Mouse (Mus musculus): Measurements from ENCODE around the gene Rtp2. TPM values are rescaled to one million over a fixed set of nuclear protein-coding genes. Genes with fewer than 3 reads are reported as not detected.

Gene Rtp2
- polyA plus RNA-seq, 1 experiment from 2014 or later, result 0.11 TPM

DNA sequence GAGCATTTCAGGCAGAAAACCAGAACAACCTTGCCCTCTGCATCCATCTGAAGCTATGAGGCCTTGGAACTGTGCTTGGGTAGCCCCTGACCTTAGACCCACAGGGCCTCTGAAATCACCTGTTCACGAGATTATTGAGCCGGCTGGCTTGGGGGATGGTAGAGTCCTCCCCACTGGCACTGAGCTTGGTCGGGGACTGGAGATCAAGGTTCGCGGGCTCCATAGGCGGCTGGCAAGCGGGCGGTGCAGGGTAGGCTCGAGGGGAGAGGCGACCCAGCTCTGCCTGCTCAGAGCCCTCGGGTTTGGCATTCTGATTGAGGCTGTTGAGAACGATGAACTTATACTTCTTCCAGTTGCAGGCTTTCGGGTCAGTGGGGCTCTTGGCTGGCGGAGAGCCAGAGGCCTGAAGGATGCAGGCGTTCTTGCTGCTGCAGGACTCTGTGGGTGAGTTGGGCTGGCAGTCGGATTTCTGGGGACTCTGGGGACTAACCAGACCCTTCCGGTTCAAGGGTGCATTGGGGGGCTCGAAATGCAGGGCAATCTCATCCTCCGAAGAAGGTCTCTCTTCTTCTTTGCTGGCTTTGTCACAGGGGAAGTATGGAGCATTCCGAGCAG lies 40.0 kb upstream of the Rtp2 start:
- no peaks in the 10 kb centered on the region for H3K9me3 ChIP-seq (ENCODE audit: control insufficient read depth, low read length)
- no peak overlapping the region for H3K27ac ChIP-seq (ENCODE audit: low read length)
- no peak overlapping the region for H3K4me3 ChIP-seq (replicated peaks; ENCODE audit: low read length)
- 80% methylated on average over 20 of the region's 20 CpGs for WGBS
- H3K4me2 ChIP-seq (ENCODE audit: low read length), result no peak overlapping the region
- no peak for ATAC-seq
- peaks cover 5% of the 10 kb centered on the region for H3K36me3 ChIP-seq (ENCODE audit: control insufficient read depth, insufficient read depth)
- no peaks in the 10 kb centered on the region for H3K4me1 ChIP-seq (replicated peaks; ENCODE audit: control insufficient read depth, insufficient read depth, low read length)
- H3K9ac ChIP-seq (replicated peaks; ENCODE audit: low read depth, low read length), result no peak overlapping the region
- H3K27me3 ChIP-seq (replicated peaks; ENCODE audit: control insufficient read depth, insufficient read depth, low read length), result no peaks in the 10 kb centered on the region

DNA sequence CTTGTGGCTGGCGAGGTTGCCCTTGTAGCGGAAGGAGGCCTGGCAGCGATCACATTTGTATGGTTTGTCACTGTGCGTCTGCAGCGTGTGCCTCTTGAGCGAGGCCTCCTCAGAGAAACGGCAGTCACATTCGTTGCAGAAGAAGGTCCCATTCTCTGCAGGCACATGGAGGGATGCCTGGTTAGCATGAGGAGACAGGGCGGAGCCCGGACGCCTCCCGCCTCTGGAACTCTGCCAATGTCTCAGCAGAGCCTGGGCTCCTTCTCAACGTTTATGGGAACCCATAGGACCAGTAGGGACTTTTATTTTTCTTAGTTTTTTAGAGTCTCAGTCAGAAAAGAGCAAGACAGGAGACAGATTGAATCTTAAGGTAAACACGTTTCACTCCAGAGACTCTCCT lies 37.7 kb upstream of the Rtp2 start:
- 67% methylated on average over 14 of the region's 14 CpGs for WGBS
- Histone ChIP-seq H3K9me3 (ENCODE audit: control insufficient read depth, low read length) (no peaks in the 10 kb centered on the region), H3K4me3 (replicated peaks; ENCODE audit: low read length) (no peak overlapping the region), H3K4me2 (ENCODE audit: low read length) (no peak overlapping the region), H3K27me3 (replicated peaks; ENCODE audit: control insufficient read depth, insufficient read depth, low read length) (no peaks in the 10 kb centered on the region), H3K9ac (replicated peaks; ENCODE audit: low read depth, low read length) (no peak overlapping the region), H3K4me1 (replicated peaks; ENCODE audit: control insufficient read depth, insufficient read depth, low read length) (no peaks in the 10 kb centered on the region), H3K36me3 (ENCODE audit: control insufficient read depth, insufficient read depth) (peaks cover 5% of the 10 kb centered on the region), H3K27ac (ENCODE audit: low read length) (no peak overlapping the region)
- ATAC-seq, result no peak

- Histone ChIP-seq H3K4me1 (replicated peaks; ENCODE audit: control insufficient read depth, insufficient read depth, low read length) (no peaks in the 10 kb centered on the region), H3K9me3 (ENCODE audit: control insufficient read depth, low read length) (no peaks in the 10 kb centered on the region), H3K4me3 (replicated peaks; ENCODE audit: low read length) (no peak overlapping the region), H3K4me2 (ENCODE audit: low read length) (no peak overlapping the region), H3K9ac (replicated peaks; ENCODE audit: low read depth, low read length) (no peak overlapping the region), H3K36me3 (ENCODE audit: control insufficient read depth, insufficient read depth) (peaks cover 5% of the 10 kb centered on the region), H3K27me3 (replicated peaks; ENCODE audit: control insufficient read depth, insufficient read depth, low read length) (no peaks in the 10 kb centered on the region), H3K27ac (ENCODE audit: low read length) (no peak overlapping the region)
- no peak for ATAC-seq
- WGBS, result 82% methylated on average over 4 of the region's 4 CpGs
These were observed 36.7 kb upstream of the Rtp2 start for GRCm38 (mm10) chr16:23968888-23969287.

GRCm38 (mm10) chr16:23967301-23967700 lies 35.1 kb upstream of the Rtp2 start:
- no peak for ATAC-seq
- 77% methylated on average over 7 of the region's 7 CpGs for WGBS
- Histone ChIP-seq H3K4me3 (replicated peaks; ENCODE audit: low read length) (no peak overlapping the region), H3K36me3 (ENCODE audit: control insufficient read depth, insufficient read depth) (peaks cover 5% of the 10 kb centered on the region), H3K4me1 (replicated peaks; ENCODE audit: control insufficient read depth, insufficient read depth, low read length) (no peaks in the 10 kb centered on the region), H3K27me3 (replicated peaks; ENCODE audit: control insufficient read depth, insufficient read depth, low read length) (no peaks in the 10 kb centered on the region), H3K9me3 (ENCODE audit: control insufficient read depth, low read length) (no peaks in the 10 kb centered on the region), H3K27ac (ENCODE audit: low read length) (no peak overlapping the region), H3K9ac (replicated peaks; ENCODE audit: low read depth, low read length) (no peak overlapping the region), H3K4me2 (ENCODE audit: low read length) (no peak overlapping the region)

GRCm38 (mm10) chr16:23966066-23966465 lies 33.9 kb upstream of the Rtp2 start:
- Histone ChIP-seq H3K4me3 (replicated peaks; ENCODE audit: low read length) (no peak overlapping the region), H3K27me3 (replicated peaks; ENCODE audit: control insufficient read depth, insufficient read depth, low read length) (no peaks in the 10 kb centered on the region), H3K4me1 (replicated peaks; ENCODE audit: control insufficient read depth, insufficient read depth, low read length) (no peaks in the 10 kb centered on the region), H3K9me3 (ENCODE audit: control insufficient read depth, low read length) (no peaks in the 10 kb centered on the region), H3K27ac (ENCODE audit: low read length) (no peak overlapping the region), H3K4me2 (ENCODE audit: low read length) (no peak overlapping the region), H3K9ac (replicated peaks; ENCODE audit: low read depth, low read length) (no peak overlapping the region), H3K36me3 (ENCODE audit: control insufficient read depth, insufficient read depth) (peaks cover 5% of the 10 kb centered on the region)
- 92% methylated on average over 14 of the region's 14 CpGs for WGBS
- ATAC-seq, result no peak

- no peak overlapping the region for H3K4me3 ChIP-seq (replicated peaks; ENCODE audit: low read length)
- H3K9ac ChIP-seq (replicated peaks; ENCODE audit: low read depth, low read length), result no peak overlapping the region
- H3K4me2 ChIP-seq (ENCODE audit: low read length), result no peak overlapping the region
- no peak overlapping the region for H3K27ac ChIP-seq (ENCODE audit: low read length)
- no peaks in the 10 kb centered on the region for H3K9me3 ChIP-seq (ENCODE audit: control insufficient read depth, low read length)
- peaks cover 5% of the 10 kb centered on the region for H3K36me3 ChIP-seq (ENCODE audit: control insufficient read depth, insufficient read depth)
- WGBS, result 71% methylated on average over 14 of the region's 14 CpGs
- no peaks in the 10 kb centered on the region for H3K27me3 ChIP-seq (replicated peaks; ENCODE audit: control insufficient read depth, insufficient read depth, low read length)
- H3K4me1 ChIP-seq (replicated peaks; ENCODE audit: control insufficient read depth, insufficient read depth, low read length), result no peaks in the 10 kb centered on the region
- ATAC-seq, result no peak
These were observed 32.6 kb upstream of the Rtp2 start for GRCm38 (mm10) chr16:23964706-23965367.

DNA sequence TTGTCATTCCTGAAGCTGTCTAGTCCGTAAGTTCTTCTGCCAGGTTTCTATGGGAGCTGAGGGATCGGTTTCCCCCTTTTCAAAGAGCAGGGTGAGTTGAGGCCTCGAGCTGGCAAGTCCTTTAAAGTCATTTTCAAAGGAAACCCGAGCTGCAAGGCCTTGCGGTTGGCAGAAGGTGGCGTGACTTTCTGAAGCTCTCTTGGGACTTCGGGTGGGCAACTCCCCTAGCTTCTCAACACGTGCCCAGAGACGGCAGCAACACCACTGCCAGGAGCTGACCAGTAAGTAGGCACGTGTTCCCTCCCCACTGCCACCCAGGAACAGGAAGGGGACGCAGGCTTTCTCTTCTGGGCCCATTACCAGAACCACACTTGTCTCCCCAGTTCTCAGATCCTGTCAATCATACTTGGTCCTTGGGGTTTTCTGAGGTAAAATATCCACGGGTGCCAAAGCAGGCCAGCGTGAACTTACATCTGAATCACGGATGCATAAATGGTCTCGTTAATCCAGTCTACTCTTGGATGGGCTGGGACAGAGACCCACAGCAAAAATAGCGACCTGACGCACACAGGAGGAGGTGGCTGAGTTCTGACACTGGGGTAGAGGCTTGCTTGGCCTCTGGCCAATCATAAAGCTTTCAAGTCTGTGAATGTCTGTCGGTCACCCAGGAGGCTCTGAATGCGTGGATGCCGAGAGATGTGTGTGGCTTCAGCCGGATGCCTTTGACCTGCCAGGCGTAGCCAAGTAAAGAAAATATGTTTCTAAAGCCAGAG lies 31.9 kb upstream of the Rtp2 start:
- ATAC-seq, result peak; percentile 29; the same call in 1 of the 2 replicates
- no peak overlapping the region for H3K4me2 ChIP-seq (ENCODE audit: low read length)
- WGBS, result 41% methylated on average over 22 of the region's 22 CpGs
- no peaks in the 10 kb centered on the region for H3K4me1 ChIP-seq (replicated peaks; ENCODE audit: control insufficient read depth, insufficient read depth, low read length)
- no peak overlapping the region for H3K27ac ChIP-seq (ENCODE audit: low read length)
- no peak overlapping the region for H3K4me3 ChIP-seq (replicated peaks; ENCODE audit: low read length)
- no peak overlapping the region for H3K9ac ChIP-seq (replicated peaks; ENCODE audit: low read depth, low read length)
- no peaks in the 10 kb centered on the region for H3K27me3 ChIP-seq (replicated peaks; ENCODE audit: control insufficient read depth, insufficient read depth, low read length)
- H3K9me3 ChIP-seq (ENCODE audit: control insufficient read depth, low read length), result no peaks in the 10 kb centered on the region
- peaks cover 5% of the 10 kb centered on the region for H3K36me3 ChIP-seq (ENCODE audit: control insufficient read depth, insufficient read depth)

DNA sequence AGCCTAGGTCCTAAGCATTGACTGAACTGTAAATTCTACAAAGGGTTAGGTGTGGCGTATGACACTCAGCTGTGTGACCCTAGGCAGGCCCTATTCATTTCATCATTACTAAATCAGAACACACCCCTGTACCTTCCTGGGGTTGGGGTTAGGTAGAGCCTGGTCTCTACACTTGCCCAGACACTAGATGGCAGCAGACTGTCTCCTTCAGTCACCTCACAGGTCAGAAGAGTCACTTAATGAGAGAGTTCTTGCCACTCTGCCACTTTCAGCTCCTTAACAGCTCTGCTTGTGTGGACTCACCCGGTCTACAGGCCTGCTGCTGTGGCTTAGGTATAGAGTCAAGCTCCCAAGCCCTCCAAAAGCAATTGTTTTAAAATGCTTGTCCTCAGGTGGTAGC lies 30.2 kb upstream of the Rtp2 start:
- H3K4me3 ChIP-seq (replicated peaks; ENCODE audit: low read length), result no peak overlapping the region
- ATAC-seq, result no peak
- no peak overlapping the region for H3K9ac ChIP-seq (replicated peaks; ENCODE audit: low read depth, low read length)
- H3K27me3 ChIP-seq (replicated peaks; ENCODE audit: control insufficient read depth, insufficient read depth, low read length), result no peaks in the 10 kb centered on the region
- 80% methylated on average over 2 of the region's 2 CpGs for WGBS
- no peak overlapping the region for H3K4me2 ChIP-seq (ENCODE audit: low read length)
- H3K4me1 ChIP-seq (replicated peaks; ENCODE audit: control insufficient read depth, insufficient read depth, low read length), result no peaks in the 10 kb centered on the region
- no peaks in the 10 kb centered on the region for H3K9me3 ChIP-seq (ENCODE audit: control insufficient read depth, low read length)
- H3K27ac ChIP-seq (ENCODE audit: low read length), result no peak overlapping the region
- no peaks in the 10 kb centered on the region for H3K36me3 ChIP-seq (ENCODE audit: control insufficient read depth, insufficient read depth)

DNA sequence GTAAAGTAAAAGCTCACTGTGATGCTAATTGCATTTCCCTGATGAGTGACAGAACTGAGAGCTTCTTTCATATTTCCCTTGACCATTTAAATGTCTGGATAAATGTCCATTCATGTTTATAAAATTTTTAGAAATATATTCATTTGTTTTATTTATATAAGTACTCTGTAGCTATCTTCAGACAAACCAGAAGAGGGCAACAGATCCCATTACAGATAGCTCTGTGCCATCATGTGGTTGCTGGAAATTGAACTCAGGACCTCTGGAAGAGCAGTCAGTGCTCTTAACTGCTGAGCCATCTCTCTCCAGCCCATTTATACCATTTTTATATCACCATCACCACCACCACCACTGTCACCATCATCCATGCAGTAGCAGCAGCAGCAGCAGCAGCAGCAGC lies 26.7 kb upstream of the Rtp2 start:
- H3K9ac ChIP-seq (replicated peaks; ENCODE audit: low read depth, low read length), result no peak overlapping the region
- no peak overlapping the region for H3K27ac ChIP-seq (ENCODE audit: low read length)
- no peaks in the 10 kb centered on the region for H3K4me1 ChIP-seq (replicated peaks; ENCODE audit: control insufficient read depth, insufficient read depth, low read length)
- H3K4me3 ChIP-seq (replicated peaks; ENCODE audit: low read length), result no peak overlapping the region
- no peak for ATAC-seq
- no peaks in the 10 kb centered on the region for H3K9me3 ChIP-seq (ENCODE audit: control insufficient read depth, low read length)
- no peaks in the 10 kb centered on the region for H3K36me3 ChIP-seq (ENCODE audit: control insufficient read depth, insufficient read depth)
- no peak overlapping the region for H3K4me2 ChIP-seq (ENCODE audit: low read length)
- no peaks in the 10 kb centered on the region for H3K27me3 ChIP-seq (replicated peaks; ENCODE audit: control insufficient read depth, insufficient read depth, low read length)
